Mouse (Mus musculus) adrenal gland, postnatal 10 days (tissue): Measurements from ENCODE around the gene Rgl1. TPM values are rescaled to one million over a fixed set of nuclear protein-coding genes. Genes with fewer than 3 reads are reported as not detected.
"Not testable (repeated sequence)": the region's sequence is repeated elsewhere in the genome, so short reads cannot be mapped to it uniquely, and the experiment has no call there.

Source experiments
- DNase-seq: peaks from one replicate; pipeline ENCODE4 v3.0.0; 2021; ENCODE audit warnings: mixed read lengths
- total RNA-seq, 2 experiments: library from RNA; stranded (reverse); gene quantifications; 2 replicates each; pipeline ENCODE4 v1.2.3; 2021

Gene Rgl1
- total RNA-seq, 2 experiments from 2014 or later, result 37.0 to 57.0 TPM

DNA sequence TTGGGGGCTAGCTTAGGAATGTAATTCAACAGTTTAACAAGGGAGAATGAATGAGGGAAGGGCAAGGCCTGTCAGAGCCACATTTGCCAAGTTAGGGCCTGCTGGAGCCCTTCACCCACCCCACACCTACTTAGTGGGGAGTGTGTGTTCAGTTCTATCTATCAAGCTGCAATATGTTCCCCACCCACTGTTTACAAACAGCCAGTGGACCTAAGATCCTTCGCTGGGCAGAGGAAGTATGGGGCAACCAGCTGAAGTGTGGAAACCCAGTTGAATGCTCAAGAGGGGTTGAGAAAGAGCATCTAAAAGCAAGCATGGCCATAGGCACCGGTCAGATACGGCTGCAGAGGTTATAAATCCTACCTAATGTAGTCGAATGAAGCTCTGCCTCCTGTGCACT, 20.8 kb upstream of the Rgl1 start:
- no peak for DNase-seq

DNA sequence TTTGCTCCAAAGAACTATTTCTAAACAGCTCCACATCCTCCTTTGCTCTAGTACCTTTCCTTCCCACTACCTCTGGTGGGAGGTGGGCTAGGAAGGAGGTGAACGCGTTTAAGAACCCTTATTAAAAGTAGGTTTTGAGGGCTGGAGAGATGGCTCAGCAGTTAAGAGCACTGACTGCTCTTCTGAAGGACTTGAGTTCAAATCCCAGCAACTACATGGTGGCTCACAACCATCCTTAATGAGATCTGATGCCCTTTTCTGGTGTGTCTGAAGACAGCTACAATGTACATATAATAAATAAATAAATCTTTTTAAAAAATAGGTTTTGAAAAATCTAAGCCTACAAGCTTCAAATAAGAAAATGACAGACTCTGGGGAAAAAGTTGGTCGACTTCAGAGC, 19.3 kb upstream of the Rgl1 start:
- not testable (repeated sequence) for DNase-seq

DNA sequence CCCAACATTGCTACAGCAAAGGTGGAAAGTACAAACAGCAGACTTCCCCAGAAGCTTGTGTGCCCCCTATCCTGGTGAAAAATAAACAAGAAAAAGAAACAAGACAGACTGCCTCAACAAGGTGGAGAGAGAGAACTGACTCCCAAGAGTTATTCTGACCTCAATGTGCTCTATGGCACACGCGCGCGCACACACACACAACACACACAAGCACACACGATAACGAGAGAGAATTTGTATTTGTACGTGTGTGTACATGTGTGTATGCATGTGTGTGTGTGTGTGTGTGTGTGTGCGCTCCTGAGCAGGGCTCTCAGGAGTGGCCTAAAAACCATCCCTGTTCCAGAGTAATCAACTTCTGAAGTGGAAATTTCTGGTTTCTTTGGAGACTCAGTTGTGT, 18.5 kb upstream of the Rgl1 start:
- no peak for DNase-seq

DNA sequence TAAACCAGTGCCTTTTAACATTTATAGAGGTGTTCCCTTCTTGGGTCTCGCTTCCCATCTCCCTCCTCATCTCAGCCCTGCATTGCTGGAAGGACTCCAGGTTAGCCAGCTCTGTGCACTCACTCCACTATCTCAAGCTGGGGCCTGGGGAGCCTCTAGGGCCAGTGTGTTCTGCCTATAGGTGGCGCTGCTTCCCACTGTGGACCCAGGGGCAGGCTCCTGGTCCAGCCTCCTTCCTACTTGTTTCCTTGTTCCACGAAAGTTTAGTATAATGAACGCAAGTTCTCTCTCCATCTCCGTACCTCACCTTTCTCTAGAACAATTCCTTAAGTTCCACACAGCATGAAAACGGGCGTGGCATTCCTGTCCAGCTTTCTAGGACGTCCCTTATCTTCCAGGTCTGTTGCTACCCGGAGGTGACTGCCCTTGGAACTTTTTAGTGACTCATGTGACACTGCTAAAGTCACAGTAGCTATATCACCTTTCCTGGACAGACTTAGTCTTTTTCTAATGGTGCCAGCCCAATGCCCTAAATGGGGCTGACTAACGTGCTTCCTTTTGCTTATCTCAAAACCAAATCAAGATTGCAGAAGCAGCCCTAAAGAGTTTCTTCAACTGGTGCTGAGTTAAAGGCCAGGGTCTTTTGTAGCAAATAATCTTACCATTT, 13.1 kb upstream of the Rgl1 start:
- DNase-seq, result peak; percentile 88

DNA sequence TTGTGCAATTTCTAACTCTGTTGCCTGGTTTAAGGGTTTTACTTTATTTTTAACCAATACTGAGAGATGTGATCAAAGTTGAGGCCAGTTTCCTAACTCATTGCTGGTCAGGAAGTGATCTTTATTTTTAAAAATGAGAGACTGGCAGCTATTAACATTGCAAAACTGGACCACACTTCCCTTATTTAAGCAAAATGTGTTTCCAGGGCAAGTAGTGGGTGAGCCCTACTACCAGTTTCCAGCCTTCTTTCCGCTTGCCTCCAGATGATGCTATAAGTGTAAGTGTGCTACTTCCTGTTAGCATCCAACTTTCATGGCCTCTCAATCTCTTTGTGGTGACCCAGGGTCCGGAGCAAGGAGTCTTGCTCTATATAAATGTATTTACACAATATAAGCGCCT, 8.4 kb upstream of the Rgl1 start:
- not testable (repeated sequence) for DNase-seq

DNA sequence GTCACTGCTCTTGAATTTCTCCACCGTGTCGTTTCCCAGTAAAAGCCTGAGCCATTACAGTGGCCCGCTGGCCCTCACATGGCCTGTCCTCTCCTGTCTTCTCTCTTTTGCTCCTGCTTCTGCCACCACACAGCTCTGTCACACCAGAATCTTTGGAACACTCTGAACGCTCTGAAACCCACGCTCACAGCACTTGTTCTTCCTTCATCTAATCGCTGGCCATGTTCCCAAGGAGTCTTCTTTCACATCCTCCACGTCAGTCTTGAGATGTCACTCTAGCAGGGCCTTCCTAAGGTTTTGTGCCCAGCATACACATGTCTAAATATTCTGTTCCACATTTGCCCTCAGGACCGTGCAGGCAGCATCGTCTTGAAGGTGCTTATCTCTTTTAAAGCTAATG, 4.9 kb upstream of the Rgl1 start:
- no peak for DNase-seq

DNA sequence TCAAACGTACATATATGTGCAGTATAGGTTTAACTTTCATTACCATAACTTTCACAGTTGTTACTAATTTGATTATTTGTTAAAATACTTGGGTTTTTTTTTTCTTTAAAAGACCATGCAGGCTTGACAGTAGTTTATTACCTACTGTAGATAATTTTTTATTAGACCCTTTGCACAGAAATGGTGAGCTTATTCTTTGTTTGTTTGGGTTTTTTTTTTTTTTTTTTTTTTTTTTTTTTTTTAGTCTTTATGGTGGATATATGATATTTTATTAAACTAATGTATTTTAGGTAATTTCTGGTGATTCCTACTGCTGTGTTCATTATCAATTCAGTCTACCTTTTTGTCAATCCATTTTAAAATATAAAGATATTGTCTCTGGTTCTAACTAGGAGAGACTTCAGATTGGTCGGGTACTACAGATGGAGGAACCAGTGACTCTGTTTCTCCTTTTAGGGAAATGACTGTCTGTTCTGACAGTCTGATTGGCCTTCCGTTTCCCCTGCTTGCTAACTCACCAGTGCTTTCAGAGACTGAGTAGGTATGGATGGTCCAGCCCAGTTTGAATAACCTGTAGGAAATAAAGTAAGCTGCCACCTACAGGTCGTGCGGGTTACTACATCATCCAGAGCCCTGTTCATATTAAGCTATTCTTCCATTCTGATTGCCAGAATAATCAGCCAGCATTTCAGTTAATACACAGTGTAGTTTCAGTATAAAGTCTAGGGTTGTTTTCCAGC, 1.8 kb upstream of the Rgl1 start:
- DNase-seq, result peak; percentile 87

DNA sequence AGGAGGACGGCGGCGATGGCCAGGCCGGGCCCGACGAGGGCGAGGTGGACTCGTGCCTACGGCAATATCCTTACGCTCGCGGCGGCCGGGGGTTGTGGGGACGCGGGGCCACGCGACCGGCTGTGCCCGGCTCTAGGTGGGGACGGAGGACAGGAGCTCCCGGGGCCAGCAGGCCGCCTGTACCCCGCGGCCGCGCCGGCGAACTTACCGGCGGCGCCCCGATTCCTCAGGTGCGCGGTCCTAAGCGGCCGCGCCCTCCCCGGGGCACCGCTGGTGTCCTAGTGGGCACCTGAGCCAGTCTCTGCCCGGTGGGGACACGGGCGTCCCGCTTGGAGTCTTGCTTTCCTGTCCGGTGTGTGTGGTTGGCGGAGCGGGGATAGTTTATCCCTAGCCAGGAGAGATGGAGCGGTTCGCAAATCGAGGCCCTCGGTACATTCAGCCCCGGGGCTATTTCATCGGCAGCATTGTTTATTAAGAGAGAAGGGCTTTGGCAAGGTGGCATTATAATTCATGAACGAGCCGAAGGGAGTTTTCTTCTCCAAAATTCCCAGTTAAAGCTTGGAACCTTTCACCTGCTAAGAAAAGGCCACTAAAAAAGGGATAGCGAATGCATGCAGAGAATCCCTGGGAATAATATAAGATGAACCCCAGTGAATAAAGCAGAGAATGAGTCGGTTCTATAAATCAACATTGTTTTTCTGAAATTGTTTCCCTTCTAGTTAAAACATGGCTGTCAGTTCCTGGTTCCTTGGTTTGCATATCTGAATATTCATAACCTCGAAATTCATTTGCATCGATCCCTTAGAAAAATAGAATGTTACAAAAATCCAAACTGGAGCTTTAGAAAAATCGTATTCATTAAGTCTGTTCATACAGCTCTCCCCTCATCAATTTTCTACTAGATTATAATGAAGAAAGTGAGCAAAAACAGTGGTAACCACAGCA, 925 bp upstream of the Rgl1 start:
- DNase-seq, result peak; percentile 53

DNA sequence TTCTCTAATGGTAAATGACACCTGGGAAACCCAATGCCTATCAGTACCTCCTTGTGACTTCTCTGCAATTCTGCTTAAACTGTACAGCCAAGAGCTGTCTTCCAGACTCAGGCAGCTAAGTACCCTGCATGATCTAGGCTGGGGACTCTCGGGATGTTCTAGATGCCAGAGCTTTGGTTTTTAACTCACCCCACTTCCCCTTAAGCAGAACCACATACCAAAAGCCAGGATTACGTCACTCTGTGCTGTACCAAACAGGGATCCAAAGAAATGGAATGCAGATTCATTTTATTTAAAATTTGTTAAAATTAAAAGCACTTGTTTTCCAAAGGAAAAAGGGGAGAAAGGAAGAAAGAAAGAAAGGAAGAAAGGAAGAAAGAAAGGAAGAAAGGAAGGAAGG, 4.4 kb downstream of the Rgl1 start:
- no peak for DNase-seq

DNA sequence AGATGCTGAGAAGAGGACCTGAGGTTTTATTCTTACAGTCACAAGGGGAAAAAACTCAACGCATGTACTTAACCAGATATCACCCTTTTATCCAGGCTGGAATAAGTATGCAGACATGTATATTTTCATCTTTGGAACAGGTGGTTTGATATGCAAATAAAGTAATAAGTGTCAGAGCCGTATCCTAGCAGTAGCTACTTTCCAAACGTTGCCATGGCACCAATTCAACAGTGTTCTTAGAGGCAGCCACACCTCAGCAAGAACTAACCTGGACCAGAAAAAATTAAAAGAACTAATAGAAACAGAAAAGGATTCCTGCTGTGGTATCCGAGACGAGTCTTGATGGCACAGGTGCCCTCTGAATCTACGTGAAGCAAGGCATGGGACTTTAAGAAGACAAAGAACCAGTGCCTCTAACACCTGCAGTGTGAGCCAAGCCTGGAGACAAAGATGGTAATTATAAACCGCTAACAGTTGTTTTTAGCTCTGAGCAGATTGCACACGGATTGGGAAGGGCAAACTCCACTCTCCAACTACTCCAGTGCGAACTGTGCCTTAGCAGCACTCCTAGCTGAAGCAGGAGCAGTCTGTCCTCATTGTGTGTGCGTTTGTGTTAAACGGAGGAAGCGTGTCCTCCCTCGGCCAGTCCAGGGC, 15.7 kb downstream of the Rgl1 start, which contains the start of gene Apobec4:
Apobec4 (plus strand) TSS at position 240 of the 654 bp plus-strand sequence.
- DNase-seq, result no peak

DNA sequence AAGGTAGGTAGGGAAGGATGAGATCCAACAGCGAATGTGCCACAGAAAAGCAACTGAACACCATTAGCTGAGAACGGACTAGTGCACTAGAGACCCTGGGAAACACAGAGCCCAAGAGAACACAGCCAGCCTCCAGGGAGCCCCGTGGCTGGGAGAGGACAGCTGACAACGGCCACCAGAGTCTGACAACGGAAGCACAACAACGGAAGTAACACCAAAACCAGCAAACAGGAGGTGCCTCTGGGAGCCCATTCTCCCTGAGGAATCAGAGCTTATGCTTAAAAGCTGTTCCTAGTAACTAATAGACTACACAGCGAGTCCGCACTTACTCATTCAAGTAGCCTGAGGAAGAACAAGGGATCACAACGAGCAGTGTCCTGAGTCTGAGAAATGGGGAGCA, 16.9 kb downstream of the Rgl1 start:
- DNase-seq, result no peak

DNA sequence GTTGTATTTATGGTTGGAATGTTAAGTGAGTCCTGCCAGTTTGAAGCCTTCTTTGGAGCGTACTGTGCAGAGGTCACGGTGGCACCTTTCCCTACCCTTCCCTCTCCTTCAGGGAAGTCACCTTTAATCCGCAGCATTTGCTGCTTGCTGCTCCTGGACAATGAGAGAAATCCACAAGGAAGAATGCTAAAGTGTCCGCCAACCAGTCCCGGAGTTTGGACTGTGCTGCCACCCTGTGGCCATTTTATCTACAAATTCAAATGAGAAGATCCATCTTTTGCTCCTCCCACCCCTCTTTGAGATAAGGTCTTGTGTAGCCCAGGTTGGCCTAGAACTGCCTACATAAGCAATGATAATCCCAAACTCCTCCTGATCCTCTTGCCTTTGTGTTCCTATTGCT, 19.7 kb downstream of the Rgl1 start:
- peak; percentile 89 for DNase-seq

DNA sequence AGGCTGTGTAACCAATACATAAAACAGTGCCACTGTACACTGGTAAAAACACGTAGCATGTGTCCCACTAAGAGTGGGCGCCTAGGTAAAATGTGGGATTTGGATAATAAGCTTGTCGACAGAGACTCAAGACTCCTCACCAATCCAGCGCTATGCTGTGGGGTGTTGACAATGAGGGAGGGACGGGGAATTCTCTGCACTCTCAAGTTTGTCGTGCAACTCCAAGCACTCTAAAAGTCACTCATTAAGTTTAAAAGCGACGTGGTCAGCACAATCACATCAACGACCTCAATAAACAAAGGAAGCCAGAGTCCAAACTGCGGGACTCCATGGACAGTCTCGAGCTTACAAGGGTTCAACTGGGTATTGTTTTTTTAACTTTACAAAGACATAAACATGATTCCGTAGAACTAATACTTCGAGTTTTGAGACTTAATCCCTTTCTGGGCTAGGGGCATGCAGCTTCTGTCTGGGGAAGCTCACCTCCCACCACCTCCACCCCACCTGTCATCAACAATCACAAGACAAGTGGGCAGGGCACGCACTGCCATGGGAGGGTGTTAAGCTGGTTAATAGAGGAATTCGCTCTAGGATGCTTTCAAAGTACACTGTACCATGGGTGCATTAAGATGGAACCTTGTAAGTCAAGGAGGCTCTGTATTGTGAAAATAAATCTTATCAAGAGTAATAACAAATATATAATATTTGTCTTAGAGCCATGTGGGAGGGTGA, 22.9 kb downstream of the Rgl1 start:
- DNase-seq, result no peak

DNA sequence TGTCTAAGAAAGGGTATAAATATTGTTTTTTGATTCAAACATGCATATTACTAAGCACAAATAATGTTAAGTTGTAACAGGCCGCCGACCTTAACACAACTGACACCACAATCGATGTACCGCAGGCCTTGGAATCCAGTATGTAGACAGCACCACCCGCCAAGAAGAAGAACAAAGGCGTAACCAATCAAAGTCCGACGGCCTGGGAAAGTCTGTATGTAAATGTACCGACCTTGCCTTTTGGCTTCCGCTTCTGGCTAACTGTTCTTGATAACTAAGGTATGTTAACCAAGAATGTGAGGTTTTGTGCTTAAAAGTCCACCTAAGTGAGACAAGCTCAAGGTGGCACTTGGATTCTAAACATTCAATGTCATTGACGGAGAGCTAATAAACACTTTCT, 26.8 kb downstream of the Rgl1 start:
- DNase-seq, result no peak

DNA sequence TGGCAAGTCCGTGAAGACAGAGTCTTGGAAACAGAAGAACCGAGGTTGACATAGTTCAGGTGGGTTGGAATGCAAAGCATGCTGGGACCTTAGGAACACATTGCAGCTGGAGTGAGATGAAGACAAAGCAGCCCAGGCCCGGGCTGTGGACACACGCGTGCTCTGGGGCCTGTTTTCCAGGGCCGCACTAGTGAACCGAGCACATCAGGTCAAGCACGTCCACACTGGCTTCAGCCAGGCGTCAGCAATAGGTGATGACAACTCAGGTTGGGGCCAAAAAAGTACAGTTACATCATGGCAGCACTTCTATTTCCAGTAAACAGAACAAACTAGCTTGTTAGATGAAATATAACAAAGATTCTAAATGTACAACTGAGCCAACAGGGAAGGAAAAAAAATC, 27.4 kb downstream of the Rgl1 start:
- DNase-seq, result no peak

DNA sequence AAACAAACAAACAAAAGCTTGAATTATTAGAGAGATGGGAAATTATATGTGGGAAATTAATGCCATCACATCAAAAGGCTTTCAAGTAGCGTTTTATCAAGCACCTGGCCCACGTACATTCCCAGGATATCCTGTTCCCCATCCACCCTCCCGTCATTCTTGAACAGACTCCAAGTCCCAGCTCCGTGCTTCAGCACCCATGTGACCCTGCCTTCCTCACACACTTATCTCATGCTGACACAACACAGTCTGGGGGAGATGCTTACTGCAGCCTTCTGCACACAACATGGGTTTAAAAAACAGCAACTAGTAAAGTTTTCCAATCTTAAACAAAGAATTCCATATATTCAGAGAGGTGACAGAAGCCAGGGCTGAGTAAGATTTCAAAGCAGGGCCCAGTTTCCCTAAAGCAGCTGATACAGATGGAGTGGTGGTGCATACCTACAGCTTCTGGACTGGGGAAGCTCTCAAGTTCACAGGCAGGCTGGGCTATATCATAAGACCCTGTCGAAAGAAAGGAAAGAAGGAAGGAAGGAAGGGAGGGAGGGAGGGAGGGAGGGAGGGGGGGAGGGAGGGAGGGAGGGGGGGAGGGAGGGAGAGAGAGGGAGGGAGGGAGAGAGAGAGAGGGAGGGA, 38.4 kb downstream of the Rgl1 start:
- DNase-seq, result no peak

DNA sequence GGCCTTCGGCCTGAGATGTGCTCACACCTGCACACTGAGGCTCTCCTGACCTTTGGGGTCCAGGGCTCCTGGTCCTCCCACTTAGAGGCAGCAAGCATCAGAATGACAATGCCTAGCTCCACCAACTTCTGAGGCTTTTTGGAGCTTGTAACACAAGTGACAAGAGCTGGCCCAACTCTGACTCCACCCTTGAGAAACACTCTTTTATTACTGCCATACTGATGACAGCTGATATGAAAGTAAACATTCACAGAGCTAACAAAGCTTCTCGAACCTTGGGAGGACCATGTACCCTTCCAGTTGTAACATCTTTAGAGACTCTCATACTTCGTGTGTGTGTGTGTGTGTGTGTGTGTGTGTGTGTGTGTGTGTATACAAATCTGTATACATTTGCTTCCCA, 40.1 kb downstream of the Rgl1 start:
- DNase-seq, result no peak

DNA sequence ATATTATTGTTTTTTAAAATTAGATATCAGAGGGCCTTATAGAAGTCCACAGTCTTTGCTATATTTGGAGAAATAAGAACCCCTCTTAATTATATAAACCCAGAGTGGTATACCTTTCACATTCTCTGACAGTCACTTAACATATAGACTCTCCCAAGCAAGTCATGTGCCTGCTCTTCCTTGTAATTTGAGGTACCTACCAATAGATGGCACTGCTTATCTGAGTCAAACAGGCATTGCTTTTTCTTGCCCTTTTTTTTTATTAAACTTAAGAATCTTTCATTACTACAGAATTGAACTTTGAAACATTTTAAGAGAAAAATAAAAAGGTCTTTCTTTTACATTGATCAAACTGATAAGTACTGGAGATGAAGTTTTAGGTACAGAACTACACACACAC, 41.9 kb downstream of the Rgl1 start:
- DNase-seq, result no peak

DNA sequence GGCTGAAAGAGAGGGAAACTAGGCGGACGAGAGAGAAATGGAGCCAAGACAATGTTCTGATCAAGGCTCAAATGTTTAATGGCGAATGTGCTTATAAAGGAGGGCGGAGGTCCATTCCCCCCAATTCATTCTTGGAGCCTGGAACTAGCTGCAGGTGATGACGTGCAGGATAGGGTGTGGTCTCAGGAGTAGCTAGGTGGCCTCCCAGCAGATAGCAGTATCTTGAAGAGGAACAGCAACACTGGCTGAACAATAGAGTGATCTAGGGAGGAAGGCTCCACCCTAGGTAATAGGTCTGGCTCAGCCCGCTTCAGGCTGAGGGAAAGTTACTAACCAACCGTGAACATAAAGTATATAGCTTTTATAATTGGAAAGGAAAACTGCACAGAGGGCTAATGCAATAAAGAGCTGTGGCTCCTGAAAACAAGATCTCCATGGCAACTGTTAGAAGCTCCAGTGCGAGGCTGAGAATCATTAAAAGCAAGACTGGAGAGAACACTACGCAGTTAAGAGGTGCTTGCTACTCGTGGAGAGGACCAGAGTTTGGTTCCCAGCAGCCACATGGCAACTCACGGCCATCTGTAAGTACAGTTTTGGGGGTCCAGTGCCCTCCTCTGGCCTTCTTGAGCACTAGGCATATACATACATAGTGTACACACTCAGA, 44.5 kb downstream of the Rgl1 start:
- no peak for DNase-seq

DNA sequence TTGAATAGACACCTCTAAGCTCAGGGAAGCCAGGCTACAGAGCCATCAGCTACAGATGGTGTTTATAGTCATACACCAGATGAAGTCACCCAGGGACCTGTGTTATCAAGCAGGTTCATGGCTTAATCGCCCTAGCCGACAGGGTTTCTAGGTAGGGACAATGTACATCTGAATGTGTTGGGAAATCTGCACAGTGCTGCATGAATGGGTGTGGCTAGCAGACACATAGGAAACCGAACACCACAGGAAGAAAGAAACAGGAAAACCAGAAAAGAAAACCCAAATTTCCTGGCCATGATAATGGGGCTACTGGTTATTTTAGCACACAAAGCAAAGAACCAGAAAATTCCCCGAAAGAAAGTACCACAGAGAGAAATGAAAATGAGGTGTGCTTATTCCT, 45.2 kb downstream of the Rgl1 start:
- no peak for DNase-seq

DNA sequence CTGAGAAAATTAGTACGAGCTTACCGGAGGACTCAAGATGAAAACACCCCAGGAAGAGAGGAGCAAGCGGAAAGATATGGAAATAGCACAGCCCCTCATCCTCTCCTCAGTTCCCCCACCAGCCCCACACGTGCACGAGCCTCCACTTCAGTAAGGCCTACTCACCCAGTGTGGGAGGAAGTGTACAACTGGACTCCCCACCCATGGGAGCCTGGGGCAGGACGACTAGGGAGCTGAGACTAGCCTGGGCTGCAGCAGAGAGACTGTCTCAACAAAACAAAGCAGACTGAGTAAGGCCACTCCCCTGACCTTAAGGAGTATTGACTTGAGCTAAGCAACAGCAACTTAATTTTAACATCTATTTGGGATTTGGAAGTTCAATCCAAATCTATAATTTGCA, 48.0 kb downstream of the Rgl1 start:
- no peak for DNase-seq
